Mouse (Mus musculus): ENCODE measurements around the gene Scd2. TPM values are rescaled to one million over a fixed set of nuclear protein-coding genes. Genes with fewer than 3 reads are reported as not detected.

Gene Scd2
- total RNA-seq, 2 experiments from 2014 or later, result 9.4 to 18.9 TPM

GRCm38 (mm10) chr19:44293769-44294551 lies 486 bp downstream of the Scd2 start:
- peak; percentile 81 for ATAC-seq (replicated peaks; ENCODE audit: low FRiP score, poor library complexity, severe bottlenecking)

GRCm38 (mm10) chr19:44294588-44295041 lies 1.1 kb downstream of the Scd2 start:
- peak; percentile 60 for ATAC-seq (replicated peaks; ENCODE audit: low FRiP score, poor library complexity, severe bottlenecking)

- ATAC-seq (replicated peaks; ENCODE audit: low FRiP score, poor library complexity, severe bottlenecking), result no peak
Measured at GRCm38 (mm10) chr19:44295251-44295650, 1.8 kb downstream of the Scd2 start.

GRCm38 (mm10) chr19:44295741-44296140 lies 2.3 kb downstream of the Scd2 start:
- ATAC-seq (replicated peaks; ENCODE audit: low FRiP score, poor library complexity, severe bottlenecking), result peak; percentile 73

GRCm38 (mm10) chr19:44296186-44296585 lies 2.7 kb downstream of the Scd2 start:
- ATAC-seq (replicated peaks; ENCODE audit: low FRiP score, poor library complexity, severe bottlenecking), result no peak

- no peak for ATAC-seq (replicated peaks; ENCODE audit: low FRiP score, poor library complexity, severe bottlenecking)
Measured at GRCm38 (mm10) chr19:44297068-44297760, 3.7 kb downstream of the Scd2 start.

GRCm38 (mm10) chr19:44297862-44298261 lies 4.4 kb downstream of the Scd2 start:
- ATAC-seq (replicated peaks; ENCODE audit: low FRiP score, poor library complexity, severe bottlenecking), result no peak

- ATAC-seq (replicated peaks; ENCODE audit: low FRiP score, poor library complexity, severe bottlenecking), result no peak
Measured at GRCm38 (mm10) chr19:44299078-44299477, 5.6 kb downstream of the Scd2 start.

GRCm38 (mm10) chr19:44299902-44300301 lies 6.4 kb downstream of the Scd2 start:
- no peak for ATAC-seq (replicated peaks; ENCODE audit: low FRiP score, poor library complexity, severe bottlenecking)

- no peak for ATAC-seq (replicated peaks; ENCODE audit: low FRiP score, poor library complexity, severe bottlenecking)
Measured at GRCm38 (mm10) chr19:44300520-44300919, 7.0 kb downstream of the Scd2 start.

GRCm38 (mm10) chr19:44301176-44301575 lies 7.7 kb downstream of the Scd2 start:
- ATAC-seq (replicated peaks; ENCODE audit: low FRiP score, poor library complexity, severe bottlenecking), result 0 out of 2 replicates have a peak, but pooled peaks have one; percentile 35

GRCm38 (mm10) chr19:44301671-44302305 lies 8.3 kb downstream of the Scd2 start:
- ATAC-seq (replicated peaks; ENCODE audit: low FRiP score, poor library complexity, severe bottlenecking), result peak; percentile 62

GRCm38 (mm10) chr19:44302901-44303300 lies 9.4 kb downstream of the Scd2 start:
- ATAC-seq (replicated peaks; ENCODE audit: low FRiP score, poor library complexity, severe bottlenecking), result no peak

- no peak for ATAC-seq (replicated peaks; ENCODE audit: low FRiP score, poor library complexity, severe bottlenecking)
Measured at GRCm38 (mm10) chr19:44303502-44303901, 10.0 kb downstream of the Scd2 start.

GRCm38 (mm10) chr19:44304419-44304818 lies 10.9 kb downstream of the Scd2 start:
- ATAC-seq (replicated peaks; ENCODE audit: low FRiP score, poor library complexity, severe bottlenecking), result no peak

GRCm38 (mm10) chr19:44304851-44305510 lies 11.5 kb downstream of the Scd2 start:
- no peak for ATAC-seq (replicated peaks; ENCODE audit: low FRiP score, poor library complexity, severe bottlenecking)

- no peak for ATAC-seq (replicated peaks; ENCODE audit: low FRiP score, poor library complexity, severe bottlenecking)
Measured at GRCm38 (mm10) chr19:44305701-44306100, 12.2 kb downstream of the Scd2 start.

- no peak for ATAC-seq (replicated peaks; ENCODE audit: low FRiP score, poor library complexity, severe bottlenecking)
Measured at GRCm38 (mm10) chr19:44306171-44306570, 12.7 kb downstream of the Scd2 start.

- no peak for ATAC-seq (replicated peaks; ENCODE audit: low FRiP score, poor library complexity, severe bottlenecking)
Measured at GRCm38 (mm10) chr19:44307101-44307914, 13.8 kb downstream of the Scd2 start.
